Mouse (Mus musculus) liver, embryonic 13.5 days (tissue): ENCODE results near the gene Olfr1298. TPM values are rescaled to one million over a fixed set of nuclear protein-coding genes. Genes with fewer than 3 reads are reported as not detected.

Experiments used
- ATAC-seq: fragments of 200-750 bp; cut with Nextera tagmentation; 2 replicates; pipeline ENCODE4 v1.8.0; 2017; ENCODE audit warnings: low read depth, mild to moderate bottlenecking, moderate number of reproducible peaks, moderate library complexity
- DNase-seq: peaks from one replicate; pipeline ENCODE4 v3.0.0; 2022
- H3K27ac ChIP-seq: fragments of 300-500 bp; sonication (generic); 2 replicates; pipeline ENCODE4 v1.5.1; 2015; ENCODE audit warnings: moderate library complexity, mild to moderate bottlenecking, inconsistent platforms
- H3K27me3 ChIP-seq: fragments of 300-500 bp; sonication (generic); 2 replicates; pipeline ENCODE4 v1.6.1; 2015; ENCODE audit warnings: mild to moderate bottlenecking, inconsistent platforms
- H3K36me3 ChIP-seq: fragments of 300-500 bp; sonication (generic); 2 replicates; pipeline ENCODE4 v1.6.1; 2015; ENCODE audit warnings: mild to moderate bottlenecking, inconsistent platforms
- H3K4me1 ChIP-seq: fragments of 300-500 bp; sonication (generic); replicated peaks from 2 replicates; pipeline ENCODE4 v1.6.1; 2015; ENCODE audit warnings: inconsistent platforms
- H3K4me2 ChIP-seq: fragments of 300-500 bp; sonication (generic); 2 replicates; pipeline ENCODE4 v1.6.1; 2015; ENCODE audit warnings: inconsistent platforms, mild to moderate bottlenecking, moderate library complexity
- H3K4me3 ChIP-seq: fragments of 300-500 bp; sonication (generic); replicated peaks from 2 replicates; pipeline ENCODE4 v1.5.1; 2015; ENCODE audit warnings: mild to moderate bottlenecking, inconsistent platforms
- H3K9ac ChIP-seq: fragments of 300-500 bp; sonication (generic); 2 replicates; pipeline ENCODE4 v1.6.1; 2015; ENCODE audit warnings: mild to moderate bottlenecking, inconsistent platforms
- H3K9me3 ChIP-seq: fragments of 300-500 bp; sonication (generic); replicated peaks from 2 replicates; pipeline ENCODE4 v1.6.1; 2016; ENCODE audit warnings: inconsistent platforms
- WGBS: fragments of 180-500 bp; shearing (Covaris S2); methylation state at CpG from one replicate; pipeline ENCODE4 v1.1.7; 2015; ENCODE audit not compliant: insufficient replicate concordance; 5-methylcytosine and 5-hydroxymethylcytosine counted together
- polyA plus RNA-seq: library from polyadenylated mRNA; unstranded; fragments of >200 nt; fragmentation: Nextera tagmentation; extraction: Ambion mirVana; gene quantifications from 2 replicates; pipeline ENCODE4 v1.2.1, GENCODE M21; 2015

The Olfr1298 gene
- polyA plus RNA-seq = not detected in 2 replicates

DNA sequence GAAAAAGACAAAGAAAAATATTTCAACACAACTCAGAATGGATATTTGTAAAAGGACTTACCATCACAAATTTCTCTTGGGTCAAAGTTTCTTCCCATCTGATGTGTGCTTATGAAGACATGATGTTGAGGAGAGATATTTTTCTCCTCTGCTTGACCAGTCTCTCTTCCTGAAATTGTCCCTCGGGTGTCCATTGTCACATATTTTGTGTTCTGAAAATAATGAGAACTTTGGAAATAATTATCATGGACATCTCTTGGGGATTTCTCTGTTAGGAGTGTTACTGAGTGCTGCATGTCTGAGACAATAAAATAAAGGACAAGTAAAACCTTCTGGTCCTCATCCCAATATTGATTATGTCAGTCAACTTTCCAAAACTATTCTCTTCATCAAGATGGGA, at the start of gene Olfr1298:
Gene Olfr1298 (minus strand): TSS at position 101 of the 400 bp plus-strand sequence.
- Histone ChIP-seq H3K36me3 (no peaks in the 10 kb centered on the region), H3K4me1 (no peaks in the 10 kb centered on the region), H3K27me3 (no peaks in the 10 kb centered on the region), H3K9ac (no peak within 1 kb of the TSS), H3K4me2 (no peak within 1 kb of the TSS), H3K4me3 (no peak within 1 kb of the TSS), H3K9me3 (no peaks in the 10 kb centered on the region), H3K27ac (no peak within 1 kb of the TSS)
- DNase-seq (no peak), ATAC-seq (no peak)
- 56% methylated on average over 1 of the region's 1 CpGs for WGBS

DNA sequence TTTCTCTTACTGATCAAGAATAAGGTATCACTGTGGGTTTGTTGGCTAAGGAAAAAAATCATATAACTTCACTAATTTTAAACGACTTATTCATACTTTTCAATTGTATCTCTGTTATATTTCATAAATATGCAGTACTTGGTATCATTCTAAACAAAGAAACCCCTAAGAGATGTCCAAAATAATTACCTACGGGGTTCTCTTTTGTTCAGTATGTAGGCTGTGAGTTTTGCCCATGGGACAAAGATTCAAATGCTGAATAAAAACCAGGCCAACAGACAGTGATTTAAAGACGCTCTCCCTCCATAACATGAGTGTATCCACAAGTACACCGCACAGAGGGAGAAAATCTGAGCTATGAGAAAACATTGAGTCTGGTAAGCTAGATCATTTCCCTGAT, 12.1 kb upstream of the Olfr1298 start, which contains the start of gene Olfr1299:
Gene Olfr1299 (plus strand): TSS at position 301 of the 400 bp plus-strand sequence.
- Histone ChIP-seq H3K27ac (no peak within 1 kb of the TSS), H3K4me3 (no peak within 1 kb of the TSS), H3K9me3 (no peaks in the 10 kb centered on the region), H3K4me2 (no peak within 1 kb of the TSS), H3K36me3 (no peaks in the 10 kb centered on the region), H3K4me1 (no peaks in the 10 kb centered on the region), H3K27me3 (no peaks in the 10 kb centered on the region), H3K9ac (no peak within 1 kb of the TSS)
- WGBS = 67% methylated on average over 4 of the region's 4 CpGs
- no peak for ATAC-seq
- no peak for DNase-seq

DNA sequence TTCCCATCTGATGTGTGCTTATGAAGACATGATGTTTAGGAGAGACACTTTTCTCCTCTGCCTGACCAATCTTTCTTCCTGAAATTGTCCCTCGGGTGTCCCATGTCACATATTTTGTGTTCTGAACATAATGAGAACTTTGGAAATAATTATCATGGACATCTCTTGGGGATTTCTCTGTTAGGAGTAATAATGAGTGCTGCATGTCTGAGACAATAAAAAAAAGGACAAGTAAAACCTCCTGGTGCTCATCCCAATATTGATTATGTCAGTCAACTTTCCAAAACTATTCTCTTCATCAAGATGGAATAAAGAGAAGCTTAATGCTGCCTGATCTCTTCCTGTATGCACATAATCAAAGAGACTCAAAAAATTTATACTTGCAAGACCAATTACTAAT, 22.6 kb downstream of the Olfr1298 start, which contains the start of gene Olfr1297:
Gene Olfr1297 (minus strand): TSS at position 101 of the 400 bp plus-strand sequence.
- Histone ChIP-seq H3K4me1 (no peaks in the 10 kb centered on the region), H3K9ac (no peak within 1 kb of the TSS), H3K9me3 (0 out of 2 replicates have a peak, but pooled peaks cover 4% of the 10 kb centered on the region), H3K36me3 (no peaks in the 10 kb centered on the region), H3K4me3 (no peak within 1 kb of the TSS), H3K4me2 (no peak within 1 kb of the TSS), H3K27me3 (no peaks in the 10 kb centered on the region), H3K27ac (no peak within 1 kb of the TSS)
- 58% methylated on average over 1 of the region's 1 CpGs for WGBS
- ATAC-seq (no peak), DNase-seq (no peak)

Other genes with a start within 250 kb of the Olfr1298 start
- not detected in 2 replicates for gene Olfr1286, start 226.1 kb downstream of the Olfr1298 start, polyA plus RNA-seq
- not detected in 2 replicates for gene Olfr1287, start 200.1 kb downstream of the Olfr1298 start, polyA plus RNA-seq
- not detected in 2 replicates for gene Olfr1288, start 175.1 kb downstream of the Olfr1298 start, polyA plus RNA-seq
- not detected in 2 replicates for gene Olfr1289, start 168.4 kb downstream of the Olfr1298 start, polyA plus RNA-seq
- gene Olfr1290, start 155.4 kb downstream of the Olfr1298 start, polyA plus RNA-seq = not detected in 2 replicates
- not detected in 2 replicates for gene Olfr1291-ps1, start 152.0 kb downstream of the Olfr1298 start, polyA plus RNA-seq
- gene Olfr1293-ps, start 124.0 kb downstream of the Olfr1298 start, polyA plus RNA-seq = not detected in 2 replicates
- not detected in 2 replicates for gene Olfr1294, start 108.9 kb downstream of the Olfr1298 start, polyA plus RNA-seq
- gene Olfr1295, start 79.5 kb downstream of the Olfr1298 start, polyA plus RNA-seq = not detected in 2 replicates
- gene Olfr1297, start 22.7 kb downstream of the Olfr1298 start, polyA plus RNA-seq = not detected in 2 replicates
- not detected in 2 replicates for gene Olfr1299, start 12.2 kb upstream of the Olfr1298 start, polyA plus RNA-seq
- gene Olfr1301, start 101.8 kb upstream of the Olfr1298 start, polyA plus RNA-seq = not detected in 2 replicates
- gene Olfr1302, start 128.2 kb upstream of the Olfr1298 start, polyA plus RNA-seq = not detected in 2 replicates
- not detected in 2 replicates for gene Olfr1303, start 171.1 kb upstream of the Olfr1298 start, polyA plus RNA-seq
- gene Olfr1305, start 227.9 kb upstream of the Olfr1298 start, polyA plus RNA-seq = not detected in 2 replicates